Mouse (Mus musculus) thymus, adult 2 months (tissue): Measurements from ENCODE around the gene Negr1. TPM values are rescaled to one million over a fixed set of nuclear protein-coding genes. Genes with fewer than 3 reads are reported as not detected.

Source experiments
- DNase-seq: peaks from one replicate; pipeline ENCODE4 v3.0.0; 2021
- H3K27ac ChIP-seq: fragments of 200-500 bp; 2 replicates; pipeline ENCODE4 v1.5.1; 2012; ENCODE audit warnings: low read length, control low read depth; ENCODE audit not compliant: control insufficient read depth, insufficient read depth
- H3K27me3 ChIP-seq: fragments of 200-500 bp; 2 replicates; pipeline ENCODE4 v1.6.1; 2012; ENCODE audit warnings: mild to moderate bottlenecking, low read length, moderate library complexity, mixed read lengths; ENCODE audit not compliant: control insufficient read depth, insufficient read depth
- H3K36me3 ChIP-seq: fragments of 200-500 bp; 2 replicates; pipeline ENCODE4 v1.6.1; 2012; ENCODE audit warnings: mild to moderate bottlenecking, low read length, moderate library complexity; ENCODE audit not compliant: control insufficient read depth, insufficient read depth
- H3K4me1 ChIP-seq: fragments of 200-500 bp; replicated peaks from 2 replicates; pipeline ENCODE4 v1.6.1; 2012; ENCODE audit warnings: low read length; ENCODE audit not compliant: control insufficient read depth, insufficient read depth
- H3K4me3 ChIP-seq: fragments of 200-500 bp; 2 replicates; pipeline ENCODE4 v1.5.1; 2012; ENCODE audit warnings: mild to moderate bottlenecking, low read length, control low read depth, moderate library complexity; ENCODE audit not compliant: control insufficient read depth, insufficient read depth
- CTCF ChIP-seq: fragments of 200-500 bp; IDR thresholded peaks from 2 replicates; pipeline ENCODE4 v1.5.1; 2012; ENCODE audit warnings: mild to moderate bottlenecking, control low read depth, low read length, moderate library complexity, borderline replicate concordance; ENCODE audit not compliant: control insufficient read depth, poor library complexity, insufficient read depth; ENCODE audit errors: extremely low read depth
- POLR2A ChIP-seq: fragments of 200-500 bp; IDR thresholded peaks from 2 replicates; pipeline ENCODE4 v1.6.1; 2012; ENCODE audit warnings: mild to moderate bottlenecking, low read length, control low read depth, moderate library complexity; ENCODE audit not compliant: control insufficient read depth, poor library complexity, insufficient read depth; ENCODE audit errors: extremely low read depth
- WGBS: fragments of 180-500 bp; shearing (Covaris S2); methylation state at CpG from one replicate; pipeline ENCODE4 v1.1.7; 2018; 5-methylcytosine and 5-hydroxymethylcytosine counted together
- polyA plus RNA-seq: library from polyadenylated mRNA; depleted of rRNA; stranded (reverse); fragments of >200 nt; gene quantifications from 2 replicates; pipeline ENCODE4 v1.2.3, GENCODE M21; 2012

Gene Negr1
- polyA plus RNA-seq, 1 experiment = 0.67 TPM

DNA sequence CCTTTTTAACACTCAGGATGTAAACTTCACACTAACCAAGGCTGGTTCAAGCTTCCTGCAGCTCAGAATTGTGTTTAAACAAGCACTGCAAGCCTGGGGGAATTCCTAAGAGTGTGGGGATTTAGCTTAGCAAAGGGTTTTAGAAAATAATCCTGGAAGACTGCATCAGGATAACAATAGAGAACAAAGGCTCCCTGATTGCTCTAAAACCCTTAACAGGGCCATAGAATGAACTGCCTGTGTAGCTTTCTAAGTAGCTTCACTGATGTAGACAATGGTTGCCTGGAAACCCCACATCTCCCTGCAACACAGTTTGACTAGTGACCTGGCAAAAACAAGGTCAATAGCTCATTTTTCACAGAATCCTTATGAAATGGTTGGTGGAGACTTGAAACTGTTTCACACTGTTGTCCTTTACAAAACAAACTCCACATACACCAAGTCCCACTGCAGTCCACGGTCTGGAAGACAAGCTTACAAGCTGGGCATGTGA lies 759.5 kb downstream of the Negr1 start:
- DNase-seq = no peak
- Histone ChIP-seq H3K27me3 (no peaks in the 10 kb centered on the region), H3K36me3 (no peaks in the 10 kb centered on the region), H3K4me3 (no peak overlapping the region), H3K4me1 (no peaks in the 10 kb centered on the region), H3K27ac (no peak overlapping the region)
- TF ChIP-seq CTCF = no peak
- TF ChIP-seq POLR2A = no peak
- 81% methylated on average over 1 of the region's 1 CpGs for WGBS

DNA sequence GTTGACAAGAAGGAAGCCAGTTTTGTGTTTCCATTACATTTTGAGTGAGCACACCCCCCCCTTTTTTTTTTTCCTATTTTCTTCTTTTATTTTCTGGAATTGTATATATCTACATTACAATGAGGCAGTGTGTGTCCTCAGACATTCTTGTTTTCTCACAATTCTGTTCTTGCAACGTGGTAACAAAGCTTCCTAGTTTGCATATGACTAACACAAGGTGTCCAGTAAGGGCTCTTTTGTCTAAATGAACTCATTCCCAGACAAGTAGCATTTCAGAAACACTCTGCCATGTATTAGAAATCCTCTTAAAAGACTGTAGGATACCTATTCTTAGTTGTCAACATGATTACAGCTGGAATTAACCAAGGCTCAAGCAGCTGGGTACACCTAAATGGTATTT lies 760.2 kb downstream of the Negr1 start:
- DNase-seq = no peak
- Histone ChIP-seq H3K27ac (no peak overlapping the region), H3K36me3 (no peaks in the 10 kb centered on the region), H3K4me1 (no peaks in the 10 kb centered on the region), H3K27me3 (no peaks in the 10 kb centered on the region), H3K4me3 (no peak overlapping the region)
- TF ChIP-seq POLR2A = no peak
- no peak for TF ChIP-seq CTCF
- 55% methylated on average over 1 of the region's 1 CpGs for WGBS

DNA sequence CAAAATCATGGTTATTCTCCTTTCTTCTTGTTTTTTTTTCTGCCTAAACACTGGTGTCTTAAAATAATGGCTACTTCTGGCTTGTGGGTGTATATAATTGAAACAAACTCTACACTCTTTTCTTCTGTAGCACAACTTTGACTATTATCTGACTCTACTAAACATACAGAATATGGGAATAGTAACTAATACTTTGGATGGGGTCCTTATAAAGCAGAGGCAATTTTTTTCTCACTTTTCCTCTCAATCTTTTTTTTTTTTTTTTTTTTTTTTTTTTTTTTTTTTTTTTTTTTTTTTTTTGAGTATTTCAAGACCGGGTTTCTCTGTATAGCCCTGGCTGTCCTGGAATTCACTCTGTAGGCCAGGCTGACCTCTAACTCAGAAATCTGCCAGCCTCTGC lies 772.6 kb downstream of the Negr1 start:
- 91% methylated on average over 1 of the region's 1 CpGs for WGBS
- Histone ChIP-seq H3K4me1 (no peaks in the 10 kb centered on the region), H3K4me3 (no peak overlapping the region), H3K27ac (no peak overlapping the region), H3K36me3 (no peaks in the 10 kb centered on the region), H3K27me3 (no peaks in the 10 kb centered on the region)
- no peak for DNase-seq
- TF ChIP-seq POLR2A (no peak), CTCF (no peak)

DNA sequence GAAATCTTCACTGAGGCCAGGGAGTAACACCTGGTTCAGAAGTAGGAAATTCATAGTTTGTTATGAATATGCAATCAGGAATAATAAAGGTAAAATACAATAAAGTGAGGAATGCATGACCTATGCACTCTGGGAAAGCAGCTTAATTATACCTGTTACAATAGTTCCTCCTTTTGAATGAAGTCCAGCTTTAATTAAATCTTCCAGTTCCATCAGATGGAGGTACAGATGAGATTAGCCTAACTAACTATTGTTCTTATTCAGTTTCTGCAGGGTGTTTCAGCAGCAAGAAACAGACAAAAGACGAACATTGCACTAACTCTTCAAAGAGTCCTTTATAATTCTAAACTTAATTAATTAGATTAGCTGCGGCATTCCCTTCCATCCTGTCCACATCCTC lies 787.9 kb downstream of the Negr1 start:
- H3K27me3 ChIP-seq = no peaks in the 10 kb centered on the region
- H3K27ac ChIP-seq = no peak overlapping the region
- no peak overlapping the region for H3K4me3 ChIP-seq
- TF ChIP-seq CTCF (no peak), POLR2A (no peak)
- no peaks in the 10 kb centered on the region for H3K36me3 ChIP-seq
- H3K4me1 ChIP-seq = no peaks in the 10 kb centered on the region
- WGBS = 96% methylated on average over 2 of the region's 2 CpGs
- DNase-seq = no peak

DNA sequence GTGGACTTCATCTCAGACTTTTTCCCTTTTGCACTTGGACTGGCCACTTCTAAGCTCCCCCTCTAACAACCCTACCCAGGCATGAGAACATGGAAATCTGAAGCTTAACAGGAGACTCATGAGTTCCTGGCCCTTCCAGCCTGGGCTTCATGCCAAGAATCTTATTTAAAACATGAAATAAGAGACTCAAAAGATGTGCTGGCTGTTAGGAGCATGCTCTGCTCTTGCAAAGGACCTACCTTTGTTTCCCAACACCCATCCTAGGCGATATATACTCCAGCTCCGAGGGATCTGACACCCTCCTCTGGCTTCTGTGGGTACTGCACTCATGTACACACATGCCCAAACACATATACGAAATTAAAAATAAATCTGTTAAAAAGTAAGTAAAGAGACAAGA lies 797.3 kb downstream of the Negr1 start:
- 74% methylated on average over 3 of the region's 3 CpGs for WGBS
- Histone ChIP-seq H3K4me1 (no peaks in the 10 kb centered on the region), H3K4me3 (no peak overlapping the region), H3K27ac (no peak overlapping the region), H3K27me3 (no peaks in the 10 kb centered on the region), H3K36me3 (no peaks in the 10 kb centered on the region)
- DNase-seq = no peak
- TF ChIP-seq CTCF = no peak
- TF ChIP-seq POLR2A = no peak

DNA sequence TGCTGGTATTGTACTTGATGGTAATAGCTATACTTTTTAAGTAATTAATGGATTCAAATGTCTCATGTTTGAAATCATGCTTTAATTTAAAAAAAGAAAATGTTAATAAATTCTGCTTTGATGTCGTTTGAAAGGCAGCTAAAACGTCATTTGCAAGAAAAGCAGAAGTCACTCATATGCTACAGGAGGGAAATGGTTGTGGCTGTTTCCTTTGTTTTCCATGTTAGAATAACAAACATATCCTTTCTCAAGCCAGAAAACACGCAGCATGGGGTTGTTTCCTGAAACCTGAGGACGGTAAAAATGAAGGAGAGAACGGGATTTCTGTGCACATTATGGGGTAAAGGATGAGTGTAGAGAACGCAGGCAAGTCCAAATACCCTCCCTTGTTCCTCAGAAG lies 798.2 kb downstream of the Negr1 start:
- no peaks in the 10 kb centered on the region for H3K27me3 ChIP-seq
- no peak overlapping the region for H3K27ac ChIP-seq
- DNase-seq = no peak
- H3K4me3 ChIP-seq = no peak overlapping the region
- H3K4me1 ChIP-seq = no peaks in the 10 kb centered on the region
- H3K36me3 ChIP-seq = no peaks in the 10 kb centered on the region
- 6% methylated on average over 6 of the region's 6 CpGs for WGBS
- TF ChIP-seq CTCF (no peak), POLR2A (no peak)
